Mouse (Mus musculus): Measurements from ENCODE around the gene Bricd5.

- TF ChIP-seq CTCF (IDR thresholded peaks at IDR 0.05; ENCODE audit: extremely low read depth, insufficient read depth, insufficient read length, insufficient replicate concordance) (peak; percentile 95), POLR2A (IDR thresholded peaks at IDR 0.05; ENCODE audit: low read depth, low read length) (peak; percentile 40; the same call in 1 of the 2 replicates)
Observed at GRCm38 (mm10) chr17:24478663-24479380, 5.1 kb downstream of the Bricd5 start, which contains the start of gene Mlst8.
